Mouse (Mus musculus) heart, embryonic 11.5 days (tissue): ENCODE measurements around the gene Ttbk1. TPM values are rescaled to one million over a fixed set of nuclear protein-coding genes. Genes with fewer than 3 reads are reported as not detected.

Experiments used
- ATAC-seq: fragments of 200-750 bp; cut with Nextera tagmentation; replicated peaks from 2 replicates; pipeline ENCODE4 v1.8.0; 2017; ENCODE audit warnings: moderate library complexity; ENCODE audit not compliant: insufficient number of reproducible peaks, low FRiP score, low TSS enrichment
- H3K27ac ChIP-seq: fragments of 300-500 bp; sonication (generic); 2 replicates; pipeline ENCODE4 v1.5.1; 2014; ENCODE audit warnings: mild to moderate bottlenecking, low read depth, low read length
- H3K27me3 ChIP-seq: fragments of 300-500 bp; sonication (generic); 2 replicates; pipeline ENCODE4 v1.6.1; 2014; ENCODE audit warnings: mild to moderate bottlenecking, low read length, mixed read lengths; ENCODE audit not compliant: control insufficient read depth, insufficient read depth
- H3K36me3 ChIP-seq: fragments of 300-500 bp; sonication (generic); 2 replicates; pipeline ENCODE4 v1.6.1; 2014; ENCODE audit warnings: mild to moderate bottlenecking, low read length, moderate library complexity, mixed read lengths; ENCODE audit not compliant: control insufficient read depth, insufficient read depth
- H3K4me1 ChIP-seq: fragments of 300-500 bp; sonication (generic); 2 replicates; pipeline ENCODE4 v1.6.1; 2014; ENCODE audit warnings: low read length; ENCODE audit not compliant: control insufficient read depth, insufficient read depth
- H3K4me2 ChIP-seq: fragments of 300-500 bp; sonication (generic); 2 replicates; pipeline ENCODE4 v1.6.1; 2014; ENCODE audit warnings: mild to moderate bottlenecking, moderate library complexity
- H3K4me3 ChIP-seq: fragments of 300-500 bp; sonication (generic); 2 replicates; pipeline ENCODE4 v1.5.1; 2014; ENCODE audit warnings: low read depth, low read length
- H3K9ac ChIP-seq: fragments of 300-500 bp; sonication (generic); 2 replicates; pipeline ENCODE4 v1.6.1; 2014; ENCODE audit warnings: mild to moderate bottlenecking, low read depth, low read length, moderate library complexity
- H3K9me3 ChIP-seq: fragments of 300-500 bp; sonication (generic); replicated peaks from 2 replicates; pipeline ENCODE4 v1.6.1; 2016; ENCODE audit warnings: low read length; ENCODE audit not compliant: control insufficient read depth
- whole genome bisulfite sequencing: fragments of 180-500 bp; shearing (Covaris S2); extraction: QIAGEN DNeasy Blood & Tissue Kit; methylation state at CpG from one replicate; pipeline ENCODE4 v1.1.7; 2014; ENCODE audit not compliant: insufficient replicate concordance; 5-methylcytosine and 5-hydroxymethylcytosine counted together
- polyA plus RNA-seq: library from polyadenylated mRNA; unstranded; fragments of >200 nt; fragmentation: Nextera tagmentation; extraction: Ambion mirVana; gene quantifications from 2 replicates; pipeline ENCODE4 v1.2.1, GENCODE M21; 2014

Ttbk1 gene
- polyA plus RNA-seq, 1 experiment from 2014 or later: 0.07 TPM

- Histone ChIP-seq H3K4me1 (peaks cover 11% of the 10 kb centered on the region), H3K9me3 (no peaks in the 10 kb centered on the region), H3K9ac (no peak overlapping the region), H3K27me3 (peaks cover 62% of the 10 kb centered on the region), H3K4me3 (no peak overlapping the region), H3K27ac (no peak overlapping the region), H3K36me3 (no peaks in the 10 kb centered on the region), H3K4me2 (no peak overlapping the region)
- no peak for ATAC-seq
- WGBS: 87% methylated on average over 16 of the region's 16 CpGs
Observed at GRCm38 (mm10) chr17:46446264-46446663, 41.2 kb downstream of the Ttbk1 start.

- peak overlapping the region; percentile 56; the same call in 1 of the 2 replicates for H3K9ac ChIP-seq
- peaks cover 11% of the 10 kb centered on the region for H3K4me1 ChIP-seq
- no peak overlapping the region for H3K27ac ChIP-seq
- peak overlapping the region; percentile 38 for H3K4me3 ChIP-seq
- 1% methylated on average over 46 of the region's 50 CpGs for WGBS
- H3K9me3 ChIP-seq: no peaks in the 10 kb centered on the region
- H3K36me3 ChIP-seq: no peaks in the 10 kb centered on the region
- peak overlapping the region; percentile 79 for H3K4me2 ChIP-seq
- peaks cover 67% of the 10 kb centered on the region for H3K27me3 ChIP-seq
- no peak for ATAC-seq
Observed at GRCm38 (mm10) chr17:46444839-46445579, 42.5 kb downstream of the Ttbk1 start.

GRCm38 (mm10) chr17:46439176-46439575, 48.3 kb downstream of the Ttbk1 start:
- H3K4me1 ChIP-seq: peaks cover 6% of the 10 kb centered on the region
- no peak overlapping the region for H3K4me3 ChIP-seq
- H3K27me3 ChIP-seq: peaks cover 57% of the 10 kb centered on the region
- H3K9ac ChIP-seq: no peak overlapping the region
- WGBS: 87% methylated on average over 10 of the region's 10 CpGs
- no peak overlapping the region for H3K4me2 ChIP-seq
- no peak overlapping the region for H3K27ac ChIP-seq
- ATAC-seq: no peak
- no peaks in the 10 kb centered on the region for H3K36me3 ChIP-seq
- H3K9me3 ChIP-seq: no peaks in the 10 kb centered on the region

- WGBS: 74% methylated on average over 4 of the region's 4 CpGs
- Histone ChIP-seq H3K27me3 (peaks cover 52% of the 10 kb centered on the region), H3K4me2 (no peak within 1 kb of the TSS), H3K36me3 (no peaks in the 10 kb centered on the region), H3K9ac (no peak within 1 kb of the TSS), H3K4me1 (peaks cover 9% of the 10 kb centered on the region), H3K27ac (no peak within 1 kb of the TSS), H3K4me3 (no peak within 1 kb of the TSS), H3K9me3 (no peaks in the 10 kb centered on the region)
- ATAC-seq: no peak
Observed at GRCm38 (mm10) chr17:46438298-46438873, 49.1 kb downstream of the Ttbk1 start, which contains the start of gene Slc22a7. Gene Slc22a7 (minus strand): TSS chr17:46438457.

GRCm38 (mm10) chr17:46436672-46437366, 50.7 kb downstream of the Ttbk1 start:
- peaks cover 37% of the 10 kb centered on the region for H3K27me3 ChIP-seq
- no peak for ATAC-seq
- 20% methylated on average over 23 of the region's 23 CpGs for WGBS
- H3K9ac ChIP-seq: no peak overlapping the region
- no peak overlapping the region for H3K4me3 ChIP-seq
- H3K9me3 ChIP-seq: no peaks in the 10 kb centered on the region
- no peak overlapping the region; the same call in 1 of the 2 replicates for H3K4me2 ChIP-seq
- H3K4me1 ChIP-seq: peaks cover 7% of the 10 kb centered on the region; the same call in 1 of the 2 replicates
- no peak overlapping the region for H3K27ac ChIP-seq
- no peaks in the 10 kb centered on the region for H3K36me3 ChIP-seq

GRCm38 (mm10) chr17:46433627-46434026, 53.8 kb downstream of the Ttbk1 start:
- Histone ChIP-seq H3K4me3 (peak overlapping the region; percentile 18), H3K27me3 (peaks cover 32% of the 10 kb centered on the region), H3K27ac (no peak overlapping the region), H3K36me3 (no peaks in the 10 kb centered on the region), H3K9me3 (no peaks in the 10 kb centered on the region), H3K9ac (peak overlapping the region; percentile 63), H3K4me1 (peaks cover 13% of the 10 kb centered on the region), H3K4me2 (peak overlapping the region; percentile 59)
- ATAC-seq: 0 out of 2 replicates have a peak, but pooled peaks have one; percentile 31
- 4% methylated on average over 17 of the region's 17 CpGs for WGBS

- H3K4me3 ChIP-seq: no peak within 1 kb of the TSS
- H3K36me3 ChIP-seq: no peaks in the 10 kb centered on the region
- peak within 1 kb of the TSS; percentile 55 for H3K4me2 ChIP-seq
- H3K4me1 ChIP-seq: peaks cover 10% of the 10 kb centered on the region
- 8% methylated on average over 17 of the region's 18 CpGs for WGBS
- H3K9ac ChIP-seq: no peak within 1 kb of the TSS
- H3K27me3 ChIP-seq: peaks cover 10% of the 10 kb centered on the region; the same call in 1 of the 2 replicates
- ATAC-seq: no peak
- H3K9me3 ChIP-seq: no peaks in the 10 kb centered on the region
- H3K27ac ChIP-seq: no peak within 1 kb of the TSS
Observed at GRCm38 (mm10) chr17:46428761-46429414, 58.6 kb downstream of the Ttbk1 start, which contains the start of gene Crip3. Gene Crip3 (plus strand): TSS chr17:46428926.

- ATAC-seq: no peak
- no peak overlapping the region for H3K27ac ChIP-seq
- H3K9me3 ChIP-seq: no peaks in the 10 kb centered on the region
- H3K4me1 ChIP-seq: peaks cover 4% of the 10 kb centered on the region; the same call in 1 of the 2 replicates
- H3K4me2 ChIP-seq: no peak overlapping the region
- no peaks in the 10 kb centered on the region for H3K36me3 ChIP-seq
- no peak overlapping the region for H3K9ac ChIP-seq
- no peak overlapping the region for H3K4me3 ChIP-seq
- peaks cover 6% of the 10 kb centered on the region; the same call in 1 of the 2 replicates for H3K27me3 ChIP-seq
Observed at GRCm38 (mm10) chr17:46426496-46426895, 61.0 kb downstream of the Ttbk1 start.
